Mouse (Mus musculus) MEL (cell line): ENCODE data around the gene Tmem131. TPM values are rescaled to one million over a fixed set of nuclear protein-coding genes. Genes with fewer than 3 reads are reported as not detected.

Experiments used
- DNase-seq: peaks from one replicate; pipeline ENCODE4 v3.0.0; 2011; ENCODE audit warnings: low read depth, low spot score
- H3K27ac ChIP-seq: 2 replicates; pipeline ENCODE4 v1.5.1; 2012; ENCODE audit warnings: low read depth, mild to moderate bottlenecking, control low read depth, low read length, moderate library complexity; ENCODE audit not compliant: control insufficient read depth
- H3K27me3 ChIP-seq, 2 experiments: fragments of 150-350 bp in 1 of 2; sonication (generic) in 1 of 2; 2 replicates each; pipeline ENCODE4 v1.6.1; 2012; ENCODE audit warnings: low read length in 2 of 2, mild to moderate bottlenecking in 2 of 2, improper control_type of control experiment in 1 of 2, moderate library complexity in 1 of 2; ENCODE audit not compliant: insufficient read depth in 2 of 2, control insufficient read depth in 1 of 2
- H3K36me3 ChIP-seq, 2 experiments: 2 replicates each; pipeline ENCODE4 v1.6.1; 2012 to 2014; ENCODE audit warnings: low read length in 2 of 2, improper control_type of control experiment in 1 of 2, inconsistent platforms in 1 of 2, mild to moderate bottlenecking in 1 of 2; ENCODE audit not compliant: insufficient read depth in 2 of 2, control insufficient read depth in 1 of 2
- H3K4me1 ChIP-seq, 2 experiments: fragments of 150-350 bp in 1 of 2; sonication (generic) in 1 of 2; 2 replicates each; pipeline ENCODE4 v1.6.1; 2012; ENCODE audit warnings: low read length in 2 of 2, improper control_type of control experiment in 1 of 2, mild to moderate bottlenecking in 1 of 2; ENCODE audit not compliant: insufficient read depth in 2 of 2, control insufficient read depth in 1 of 2
- H3K4me3 ChIP-seq, 2 experiments: fragments of 150-350 bp in 1 of 2; sonication (generic) in 1 of 2; 2 replicates each; pipeline ENCODE4 v1.5.1; 2012; ENCODE audit warnings: low read depth in 2 of 2, low read length in 2 of 2, mild to moderate bottlenecking in 2 of 2, moderate library complexity in 2 of 2, control low read depth in 1 of 2, improper control_type of control experiment in 1 of 2; ENCODE audit not compliant: control insufficient read depth in 1 of 2, insufficient read depth in 1 of 2
- H3K79me2 ChIP-seq: 2 replicates; pipeline ENCODE4 v1.6.1; 2012; ENCODE audit warnings: mild to moderate bottlenecking, low read length, moderate library complexity; ENCODE audit not compliant: control insufficient read depth, poor library complexity, insufficient read depth
- H3K9ac ChIP-seq: 2 replicates; pipeline ENCODE4 v1.6.1; 2012; ENCODE audit warnings: low read depth, mild to moderate bottlenecking, control low read depth, low read length, moderate library complexity; ENCODE audit not compliant: control insufficient read depth, poor library complexity, severe bottlenecking
- H3K9me3 ChIP-seq: fragments of 150-350 bp; sonication (generic); replicated peaks from 2 replicates; pipeline ENCODE4 v1.6.1; 2012; ENCODE audit warnings: mild to moderate bottlenecking, low read length, improper control_type of control experiment, moderate library complexity; ENCODE audit not compliant: insufficient read depth
- BHLHE40 ChIP-seq: IDR thresholded peaks from 2 replicates; pipeline ENCODE4 v1.6.1; 2012; ENCODE audit warnings: low read depth, mild to moderate bottlenecking, inconsistent platforms, low read length, improper control_type of control experiment, borderline replicate concordance
- CHD1 ChIP-seq: IDR thresholded peaks from 2 replicates; pipeline ENCODE4 v1.6.1; 2012; ENCODE audit warnings: low read depth, mild to moderate bottlenecking, inconsistent platforms, low read length, improper control_type of control experiment
- CHD2 ChIP-seq: IDR thresholded peaks from 2 replicates; pipeline ENCODE4 v1.6.1; 2011; ENCODE audit warnings: low read length, improper control_type of control experiment
- MXI1 ChIP-seq: IDR thresholded peaks from 2 replicates; pipeline ENCODE4 v1.6.1; 2011; ENCODE audit warnings: mild to moderate bottlenecking, low read depth, low read length, improper control_type of control experiment
- MYC ChIP-seq: IDR thresholded peaks from 2 replicates; pipeline ENCODE4 v1.6.1; 2011; ENCODE audit warnings: low read depth, mild to moderate bottlenecking, low read length, improper control_type of control experiment, moderate library complexity
- NELFE ChIP-seq: IDR thresholded peaks from 2 replicates; pipeline ENCODE4 v1.6.1; 2011; ENCODE audit warnings: low read depth, low read length, improper control_type of control experiment
- POLR2A ChIP-seq, 2 experiments: IDR thresholded peaks; 2 replicates each; pipeline ENCODE4 v1.6.1; 2011 to 2012; ENCODE audit warnings: low read length in 2 of 2, mild to moderate bottlenecking in 2 of 2, control low read depth in 1 of 2, improper control_type of control experiment in 1 of 2, low read depth in 1 of 2, moderate library complexity in 1 of 2; ENCODE audit not compliant: control insufficient read depth in 1 of 2, insufficient read depth in 1 of 2, poor library complexity in 1 of 2
- RAD21 ChIP-seq: IDR thresholded peaks from 2 replicates; pipeline ENCODE4 v1.6.1; 2011; ENCODE audit warnings: mild to moderate bottlenecking, low read depth, low read length, improper control_type of control experiment
- TAL1 ChIP-seq: IDR thresholded peaks from 2 replicates; pipeline ENCODE4 v1.6.1; 2012; ENCODE audit warnings: mild to moderate bottlenecking, inconsistent platforms, low read length, moderate library complexity, mixed read lengths
- UBTF ChIP-seq: IDR thresholded peaks from 2 replicates; pipeline ENCODE4 v1.6.1; 2012; ENCODE audit warnings: low read depth, mild to moderate bottlenecking, inconsistent platforms, low read length, improper control_type of control experiment, moderate library complexity, borderline replicate concordance; ENCODE audit not compliant: insufficient read depth
- USF1 ChIP-seq: IDR thresholded peaks from 2 replicates; pipeline ENCODE4 v1.6.1; 2014; ENCODE audit warnings: low read depth, mild to moderate bottlenecking, inconsistent platforms, low read length, improper control_type of control experiment, moderate library complexity
- USF2 ChIP-seq, 2 experiments: IDR thresholded peaks; 2 replicates each; pipeline ENCODE4 v1.6.1; 2011 to 2012; ENCODE audit warnings: improper control_type of control experiment in 2 of 2, low read length in 2 of 2, borderline replicate concordance in 1 of 2, inconsistent platforms in 1 of 2, low read depth in 1 of 2, mild to moderate bottlenecking in 1 of 2; ENCODE audit not compliant: insufficient read depth in 1 of 2
- polyA plus RNA-seq, 2 experiments: library from polyadenylated mRNA; stranded (reverse) in 1 of 2; unstranded in 1 of 2; fragments of >175 nt in 1 of 2; fragments of >200 nt in 1 of 2; gene quantifications; 2 replicates each; pipeline versions ENCODE4 v1.2.1 to v1.2.4; 2012; ENCODE audit warnings: low replicate concordance in 2 of 2, low read depth in 1 of 2; ENCODE audit not compliant: insufficient read length in 2 of 2, insufficient read depth in 1 of 2, missing spikeins in 1 of 2
- total RNA-seq: library from RNA; depleted of rRNA; stranded (reverse); fragments of 300-350 nt; gene quantifications from 2 replicates; pipeline ENCODE4 v1.2.3, GENCODE M21; 2012

Tmem131 gene
- total and polyA plus RNA-seq, 3 experiments, result 11.4 to 196 (median 48.8) TPM

DNA sequence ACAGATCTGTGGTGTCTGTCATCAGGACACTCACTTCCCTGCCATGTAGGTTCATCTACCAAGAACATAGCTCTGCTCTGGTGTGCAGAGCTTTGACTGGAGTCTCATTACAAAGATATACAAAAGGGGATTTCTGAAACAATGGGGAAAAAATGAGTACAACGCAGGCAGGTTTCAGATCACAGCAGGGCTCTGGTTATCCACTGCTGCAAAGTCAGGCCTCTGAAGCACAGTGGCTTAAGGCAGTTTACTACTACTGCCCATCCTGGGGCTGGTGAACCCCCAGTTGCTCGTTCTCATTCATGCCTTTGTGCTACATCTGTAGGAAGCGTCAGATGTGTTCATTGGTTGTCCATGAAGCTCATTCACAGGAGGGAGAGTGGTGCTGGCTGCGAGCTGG is 57.0 kb downstream of the Tmem131 start:
- no peaks in the 10 kb centered on the region for H3K9me3 ChIP-seq
- no peak for DNase-seq
- H3K36me3 ChIP-seq, result peaks cover 0 to 2% of the 10 kb centered on the region in 2 experiments; a peak in 1 of 4 replicates
- no peak for TF ChIP-seq NELFE
- H3K4me3 ChIP-seq, result no peak overlapping the region
- no peaks in the 10 kb centered on the region for H3K27me3 ChIP-seq
- no peak overlapping the region for H3K9ac ChIP-seq
- no peak overlapping the region for H3K27ac ChIP-seq
- H3K4me1 ChIP-seq, result no peaks in the 10 kb centered on the region
- H3K79me2 ChIP-seq, result 0 out of 2 replicates have a peak, but pooled peaks cover under 1% of the 10 kb centered on the region

DNA sequence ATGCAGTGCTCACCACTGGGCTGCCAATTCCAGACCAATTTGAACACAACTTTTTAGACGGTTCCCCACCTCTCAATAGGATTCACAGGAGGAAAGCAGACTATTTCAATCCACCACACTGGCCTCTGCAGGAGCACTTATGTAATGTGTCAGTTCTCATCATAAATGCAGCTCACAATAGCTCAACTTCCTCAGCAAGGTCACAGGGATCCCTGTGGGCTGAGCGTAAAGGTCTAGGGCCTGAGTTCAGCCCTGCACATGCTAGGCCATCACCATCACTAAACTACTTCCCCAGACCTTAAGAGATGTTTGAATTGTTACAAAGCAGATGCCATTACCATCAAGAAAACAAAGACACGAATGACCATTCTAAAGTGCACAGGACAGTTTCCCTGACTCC is 58.9 kb downstream of the Tmem131 start:
- no peak overlapping the region for H3K9ac ChIP-seq
- no peaks in the 10 kb centered on the region for H3K9me3 ChIP-seq
- no peak overlapping the region for H3K4me3 ChIP-seq
- H3K27ac ChIP-seq, result no peak overlapping the region
- peaks cover 6 to 12% of the 10 kb centered on the region in 2 experiments; a peak in 2 of 4 replicates for H3K4me1 ChIP-seq
- H3K79me2 ChIP-seq, result no peaks in the 10 kb centered on the region
- peaks cover 4 to 8% of the 10 kb centered on the region in 2 experiments for H3K36me3 ChIP-seq
- no peak for DNase-seq
- no peak for TF ChIP-seq RAD21
- TF ChIP-seq USF2 (IDR thresholded peaks at IDR 0.05; ENCODE audit: borderline replicate concordance in 1 of 2, insufficient read depth in 1 of 2, low read depth in 1 of 2, low read length in 2 of 2), result no peak
- no peak for TF ChIP-seq CHD1
- no peak for TF ChIP-seq BHLHE40
- no peak for TF ChIP-seq NELFE
- TF ChIP-seq MXI1, result no peak
- TF ChIP-seq MYC, result no peak
- no peak for TF ChIP-seq TAL1
- TF ChIP-seq UBTF, result no peak
- no peak for TF ChIP-seq POLR2A (IDR thresholded peaks at IDR 0.05; ENCODE audit: control insufficient read depth in 1 of 2, insufficient read depth in 1 of 2, low read depth in 1 of 2, low read length in 2 of 2, poor library complexity in 1 of 2)
- TF ChIP-seq USF1, result no peak
- H3K27me3 ChIP-seq, result no peaks in the 10 kb centered on the region

GRCm38 (mm10) chr1:36883805-36884204 is 59.7 kb downstream of the Tmem131 start:
- Histone ChIP-seq H3K9me3 (no peaks in the 10 kb centered on the region), H3K9ac (no peak overlapping the region), H3K36me3 (peaks cover 4 to 13% of the 10 kb centered on the region in 2 experiments), H3K4me3 (no peak overlapping the region), H3K27ac (no peak overlapping the region), H3K4me1 (peaks cover 7 to 13% of the 10 kb centered on the region in 2 experiments; a peak in 2 of 4 replicates), H3K27me3 (no peaks in the 10 kb centered on the region), H3K79me2 (no peaks in the 10 kb centered on the region)
- DNase-seq, result no peak
- TF ChIP-seq CHD2, result no peak
